Mouse (Mus musculus) embryonic facial prominence, embryonic 13.5 days (tissue): ENCODE results near the gene Tefm. TPM values are rescaled to one million over a fixed set of nuclear protein-coding genes. Genes with fewer than 3 reads are reported as not detected.
"Not testable (repeated sequence)": the region's sequence is repeated elsewhere in the genome, so short reads cannot be mapped to it uniquely, and the experiment has no call there.

Experiments used
- ATAC-seq: fragments of 200-750 bp; cut with Nextera tagmentation; 2 replicates; pipeline ENCODE4 v1.8.0; 2017; ENCODE audit warnings: low read depth; ENCODE audit not compliant: insufficient number of reproducible peaks, insufficient read depth, low FRiP score, low TSS enrichment
- H3K27ac ChIP-seq: fragments of 300-500 bp; sonication (generic); 2 replicates; pipeline ENCODE4 v1.5.1; 2015; ENCODE audit warnings: moderate library complexity, mild to moderate bottlenecking, inconsistent platforms
- H3K27me3 ChIP-seq: fragments of 300-500 bp; sonication (generic); 2 replicates; pipeline ENCODE4 v1.6.1; 2015; ENCODE audit warnings: mild to moderate bottlenecking, inconsistent platforms
- H3K36me3 ChIP-seq: fragments of 300-500 bp; sonication (generic); 2 replicates; pipeline ENCODE4 v1.6.1; 2015; ENCODE audit warnings: mild to moderate bottlenecking, inconsistent platforms
- H3K4me1 ChIP-seq: fragments of 300-500 bp; sonication (generic); 2 replicates; pipeline ENCODE4 v1.6.1; 2015; ENCODE audit warnings: inconsistent platforms
- H3K4me2 ChIP-seq: fragments of 300-500 bp; sonication (generic); 2 replicates; pipeline ENCODE4 v1.6.1; 2015; ENCODE audit warnings: moderate library complexity, mild to moderate bottlenecking, inconsistent platforms
- H3K4me3 ChIP-seq: fragments of 300-500 bp; sonication (generic); 2 replicates; pipeline ENCODE4 v1.5.1; 2015; ENCODE audit warnings: mild to moderate bottlenecking, inconsistent platforms
- H3K9ac ChIP-seq: fragments of 300-500 bp; sonication (generic); 2 replicates; pipeline ENCODE4 v1.6.1; 2015; ENCODE audit warnings: mild to moderate bottlenecking, inconsistent platforms
- H3K9me3 ChIP-seq: fragments of 300-500 bp; sonication (generic); 2 replicates; pipeline ENCODE4 v1.6.1; 2016; ENCODE audit warnings: inconsistent platforms
- WGBS: fragments of 180-500 bp; shearing (Covaris S2); methylation state at CpG from one replicate; pipeline ENCODE4 v1.1.7; 2015; ENCODE audit warnings: mixed read lengths; 5-methylcytosine and 5-hydroxymethylcytosine counted together
- polyA plus RNA-seq: library from polyadenylated mRNA; unstranded; fragments of >200 nt; fragmentation: Nextera tagmentation; extraction: Ambion mirVana; gene quantifications from 2 replicates; pipeline ENCODE4 v1.2.1, GENCODE M21; 2015

Tefm gene
- polyA plus RNA-seq, 1 experiment from 2014 or later: 31.4 TPM

GRCm38 (mm10) chr11:80154501-80154900 is 12.5 kb upstream of the Tefm start:
- peaks cover 9% of the 10 kb centered on the region; the same call in 1 of the 2 replicates for H3K4me1 ChIP-seq
- peak overlapping the region; percentile 76 for H3K4me2 ChIP-seq
- H3K27me3 ChIP-seq: peaks cover 63% of the 10 kb centered on the region
- H3K9me3 ChIP-seq: no peaks in the 10 kb centered on the region
- peak overlapping the region; percentile 64 for H3K9ac ChIP-seq
- WGBS: 28% methylated on average over 25 of the region's 25 CpGs
- no peak overlapping the region for H3K27ac ChIP-seq
- H3K4me3 ChIP-seq: peak overlapping the region; percentile 53
- no peak for ATAC-seq
- no peaks in the 10 kb centered on the region for H3K36me3 ChIP-seq

GRCm38 (mm10) chr11:80153857-80154495 is 12.0 kb upstream of the Tefm start, which contains the start of gene Adap2:
TSS of gene Adap2 (plus strand) at chr11:80154105.
- peak; percentile 26; the same call in 1 of the 2 replicates for ATAC-seq
- H3K9ac ChIP-seq: peak within 1 kb of the TSS; percentile 64
- H3K4me2 ChIP-seq: peak within 1 kb of the TSS; percentile 76
- 2% methylated on average over 45 of the region's 47 CpGs for WGBS
- H3K27me3 ChIP-seq: peaks cover 63% of the 10 kb centered on the region
- no peak within 1 kb of the TSS for H3K27ac ChIP-seq
- no peaks in the 10 kb centered on the region for H3K36me3 ChIP-seq
- peak within 1 kb of the TSS; percentile 53 for H3K4me3 ChIP-seq
- no peaks in the 10 kb centered on the region for H3K9me3 ChIP-seq
- H3K4me1 ChIP-seq: peaks cover 9% of the 10 kb centered on the region; the same call in 1 of the 2 replicates

GRCm38 (mm10) chr11:80152376-80152775 is 10.4 kb upstream of the Tefm start:
- Histone ChIP-seq H3K9ac (no peak overlapping the region), H3K4me1 (peaks cover 9% of the 10 kb centered on the region; the same call in 1 of the 2 replicates), H3K4me2 (no peak overlapping the region), H3K27ac (no peak overlapping the region), H3K9me3 (no peaks in the 10 kb centered on the region), H3K36me3 (no peaks in the 10 kb centered on the region), H3K27me3 (peaks cover 59% of the 10 kb centered on the region), H3K4me3 (no peak overlapping the region)
- no peak for ATAC-seq
- 76% methylated on average over 8 of the region's 8 CpGs for WGBS

- Histone ChIP-seq H3K4me1 (peaks cover 9% of the 10 kb centered on the region; the same call in 1 of the 2 replicates), H3K27ac (no peak overlapping the region), H3K27me3 (peaks cover 52% of the 10 kb centered on the region), H3K9me3 (no peaks in the 10 kb centered on the region), H3K4me3 (no peak overlapping the region), H3K4me2 (no peak overlapping the region), H3K36me3 (no peaks in the 10 kb centered on the region), H3K9ac (no peak overlapping the region)
- no peak for ATAC-seq
- 74% methylated on average over 2 of the region's 2 CpGs for WGBS
Measured at GRCm38 (mm10) chr11:80151541-80151940, 9.6 kb upstream of the Tefm start.

GRCm38 (mm10) chr11:80150566-80150965 is 8.6 kb upstream of the Tefm start:
- 79% methylated on average over 5 of the region's 5 CpGs for WGBS
- no peak for ATAC-seq

GRCm38 (mm10) chr11:80149412-80150023 is 7.5 kb upstream of the Tefm start:
- H3K4me1 ChIP-seq: peaks cover 8% of the 10 kb centered on the region; the same call in 1 of the 2 replicates
- 86% methylated on average over 8 of the region's 8 CpGs for WGBS
- no peak for ATAC-seq

More at GRCm38 (mm10) chr11:80150566-80150965, 8.6 kb upstream of the Tefm start:
- no peaks in the 10 kb centered on the region for H3K36me3 ChIP-seq
- peaks cover 42% of the 10 kb centered on the region for H3K27me3 ChIP-seq
- no peak overlapping the region for H3K4me2 ChIP-seq
- H3K9me3 ChIP-seq: no peaks in the 10 kb centered on the region
- H3K27ac ChIP-seq: no peak overlapping the region
- peaks cover 9% of the 10 kb centered on the region; the same call in 1 of the 2 replicates for H3K4me1 ChIP-seq
- no peak overlapping the region for H3K4me3 ChIP-seq
- H3K9ac ChIP-seq: no peak overlapping the region

GRCm38 (mm10) chr11:80148974-80149373 is 7.0 kb upstream of the Tefm start:
- H3K4me3 ChIP-seq, H3K9ac ChIP-seq, ATAC-seq, H3K4me2 ChIP-seq, H3K4me1 ChIP-seq, H3K27ac ChIP-seq, H3K9me3 ChIP-seq, H3K36me3 ChIP-seq: not testable (repeated sequence)
- WGBS: 68% methylated on average over 3 of the region's 4 CpGs
- H3K27me3 ChIP-seq: peaks cover 26% of the 10 kb centered on the region

More at GRCm38 (mm10) chr11:80149412-80150023, 7.5 kb upstream of the Tefm start:
- Histone ChIP-seq H3K4me3 (no peak overlapping the region), H3K9ac (no peak overlapping the region), H3K36me3 (no peaks in the 10 kb centered on the region), H3K4me2 (no peak overlapping the region), H3K9me3 (no peaks in the 10 kb centered on the region), H3K27me3 (peaks cover 32% of the 10 kb centered on the region), H3K27ac (no peak overlapping the region)

GRCm38 (mm10) chr11:80148313-80148712 is 6.3 kb upstream of the Tefm start:
- peaks cover 20% of the 10 kb centered on the region for H3K27me3 ChIP-seq
- no peak overlapping the region for H3K4me3 ChIP-seq
- 56% methylated on average over 1 of the region's 1 CpGs for WGBS
- no peaks in the 10 kb centered on the region for H3K9me3 ChIP-seq
- no peak overlapping the region for H3K27ac ChIP-seq
- H3K4me2 ChIP-seq: no peak overlapping the region
- no peak for ATAC-seq
- no peak overlapping the region for H3K9ac ChIP-seq
- H3K4me1 ChIP-seq: no peaks in the 10 kb centered on the region
- no peaks in the 10 kb centered on the region for H3K36me3 ChIP-seq

GRCm38 (mm10) chr11:80147748-80148147 is 5.8 kb upstream of the Tefm start:
- 79% methylated on average over 6 of the region's 6 CpGs for WGBS
- no peak for ATAC-seq
- no peak overlapping the region for H3K4me2 ChIP-seq
- H3K4me1 ChIP-seq: peaks cover 3% of the 10 kb centered on the region
- no peaks in the 10 kb centered on the region for H3K36me3 ChIP-seq
- H3K9ac ChIP-seq: no peak overlapping the region
- no peaks in the 10 kb centered on the region for H3K9me3 ChIP-seq
- no peak overlapping the region for H3K4me3 ChIP-seq
- no peak overlapping the region for H3K27ac ChIP-seq
- peaks cover 14% of the 10 kb centered on the region for H3K27me3 ChIP-seq

GRCm38 (mm10) chr11:80145787-80146275 is 3.9 kb upstream of the Tefm start:
- Histone ChIP-seq H3K4me2 (no peak overlapping the region), H3K9me3 (no peaks in the 10 kb centered on the region), H3K4me3 (no peak overlapping the region), H3K27ac (no peak overlapping the region), H3K36me3 (no peaks in the 10 kb centered on the region), H3K27me3 (no peaks in the 10 kb centered on the region), H3K4me1 (peaks cover 7% of the 10 kb centered on the region), H3K9ac (no peak overlapping the region)
- ATAC-seq: no peak
- WGBS: 59% methylated on average over 10 of the region's 10 CpGs

- Histone ChIP-seq H3K9ac (peak overlapping the region; percentile 36; the same call in 1 of the 2 replicates), H3K27ac (no peak overlapping the region), H3K4me2 (peak overlapping the region; percentile 71), H3K9me3 (no peaks in the 10 kb centered on the region), H3K27me3 (no peaks in the 10 kb centered on the region), H3K4me3 (peak overlapping the region; percentile 82), H3K36me3 (peaks cover 15% of the 10 kb centered on the region), H3K4me1 (peaks cover 7% of the 10 kb centered on the region)
- WGBS: 41% methylated on average over 8 of the region's 8 CpGs
- ATAC-seq: no peak
Measured at GRCm38 (mm10) chr11:80142872-80143271, 897 bp upstream of the Tefm start.

GRCm38 (mm10) chr11:80137773-80138172 is 4.2 kb downstream of the Tefm start:
- no peak overlapping the region for H3K4me3 ChIP-seq
- H3K4me2 ChIP-seq: no peak overlapping the region
- H3K27ac ChIP-seq: no peak overlapping the region
- peaks cover 50% of the 10 kb centered on the region for H3K36me3 ChIP-seq
- peaks cover 4% of the 10 kb centered on the region for H3K4me1 ChIP-seq
- ATAC-seq: no peak
- no peaks in the 10 kb centered on the region for H3K9me3 ChIP-seq
- H3K27me3 ChIP-seq: no peaks in the 10 kb centered on the region
- H3K9ac ChIP-seq: no peak overlapping the region
- WGBS: 91% methylated on average over 5 of the region's 5 CpGs
